Mouse (Mus musculus) bone marrow, adult 2 months (tissue): ENCODE measurements at regions not wholly inside any gene's neighbourhood (a gene's known extent, or its start where the extent isn't known, plus 50 kb on each side); places are given as distances from the start of the nearest gene placed in this dataset.

Experiments
- H3K27ac ChIP-seq: fragments of 200-500 bp; 2 replicates; pipeline ENCODE4 v1.5.1; 2012; ENCODE audit warnings: low read depth, mild to moderate bottlenecking, control low read depth, inconsistent platforms, low read length; ENCODE audit not compliant: control insufficient read depth, poor library complexity, insufficient read depth
- H3K4me1 ChIP-seq: fragments of 200-500 bp; 2 replicates; pipeline ENCODE4 v1.6.1; 2011; ENCODE audit warnings: low read length; ENCODE audit not compliant: control insufficient read depth, insufficient read depth
- H3K4me3 ChIP-seq: fragments of 200-500 bp; replicated peaks from 2 replicates; pipeline ENCODE3; 2011; ENCODE audit warnings: mild to moderate bottlenecking, low read depth, low read length, control low read depth; ENCODE audit not compliant: control insufficient read depth
- CTCF ChIP-seq: fragments of 200-500 bp; IDR thresholded peaks from 2 replicates; pipeline ENCODE4 v1.5.1; 2011; ENCODE audit warnings: low read length, control low read depth; ENCODE audit not compliant: control insufficient read depth, insufficient read depth
- POLR2A ChIP-seq: fragments of 200-500 bp; IDR thresholded peaks from 2 replicates; pipeline ENCODE4 v1.6.1; 2011; ENCODE audit warnings: low read depth, mild to moderate bottlenecking, control low read depth, low read length, borderline replicate concordance; ENCODE audit not compliant: control insufficient read depth
- WGBS: fragments of 180-500 bp; shearing (Covaris S2); methylation state at CpG from one replicate; pipeline ENCODE4 v1.1.7; 2018; 5-methylcytosine and 5-hydroxymethylcytosine counted together

- H3K27ac ChIP-seq: no peak overlapping the region
- TF ChIP-seq POLR2A (no peak), CTCF (no peak)
- H3K4me1 ChIP-seq: no peaks in the 10 kb centered on the region
- no peak overlapping the region for H3K4me3 ChIP-seq
- 68% methylated on average over 4 of the region's 4 CpGs for WGBS
Observed at GRCm38 (mm10) chr17:68166397-68166796, 107.2 kb upstream of the L3mbtl4 start.

GRCm38 (mm10) chr17:68172838-68173237 lies 100.8 kb upstream of the L3mbtl4 start:
- 31% methylated on average over 7 of the region's 7 CpGs for WGBS
- TF ChIP-seq POLR2A: no peak
- no peak for TF ChIP-seq CTCF

GRCm38 (mm10) chr17:68176611-68177165 lies 96.9 kb upstream of the L3mbtl4 start:
- WGBS: 53% methylated on average over 9 of the region's 9 CpGs
- H3K4me1 ChIP-seq: no peaks in the 10 kb centered on the region
- TF ChIP-seq POLR2A (no peak), CTCF (no peak)
- no peak overlapping the region for H3K4me3 ChIP-seq
- H3K27ac ChIP-seq: no peak overlapping the region

More at GRCm38 (mm10) chr17:68172838-68173237, 100.8 kb upstream of the L3mbtl4 start:
- Histone ChIP-seq H3K4me1 (no peaks in the 10 kb centered on the region), H3K27ac (no peak overlapping the region), H3K4me3 (no peak overlapping the region)

GRCm38 (mm10) chr17:68177835-68178234 lies 95.8 kb upstream of the L3mbtl4 start:
- no peak overlapping the region for H3K27ac ChIP-seq
- no peaks in the 10 kb centered on the region for H3K4me1 ChIP-seq
- TF ChIP-seq CTCF (no peak), POLR2A (no peak)

GRCm38 (mm10) chr17:68185385-68185784 lies 88.2 kb upstream of the L3mbtl4 start:
- 82% methylated on average over 2 of the region's 2 CpGs for WGBS
- H3K27ac ChIP-seq: no peak overlapping the region
- TF ChIP-seq POLR2A (no peak), CTCF (no peak)
- no peaks in the 10 kb centered on the region for H3K4me1 ChIP-seq
- no peak overlapping the region for H3K4me3 ChIP-seq

More at GRCm38 (mm10) chr17:68177835-68178234, 95.8 kb upstream of the L3mbtl4 start:
- H3K4me3 ChIP-seq: no peak overlapping the region
- 25% methylated on average over 2 of the region's 2 CpGs for WGBS

GRCm38 (mm10) chr17:68189888-68190287 lies 83.7 kb upstream of the L3mbtl4 start:
- H3K4me3 ChIP-seq: no peak overlapping the region
- 84% methylated on average over 4 of the region's 4 CpGs for WGBS

GRCm38 (mm10) chr17:68205545-68205944 lies 68.1 kb upstream of the L3mbtl4 start:
- H3K27ac ChIP-seq: no peak overlapping the region
- 73% methylated on average over 4 of the region's 4 CpGs for WGBS
- no peak for TF ChIP-seq CTCF
- TF ChIP-seq POLR2A: no peak
- no peaks in the 10 kb centered on the region for H3K4me1 ChIP-seq
- no peak overlapping the region for H3K4me3 ChIP-seq

More at GRCm38 (mm10) chr17:68189888-68190287, 83.7 kb upstream of the L3mbtl4 start:
- H3K4me1 ChIP-seq: no peaks in the 10 kb centered on the region
- H3K27ac ChIP-seq: no peak overlapping the region
- no peak for TF ChIP-seq CTCF
- no peak for TF ChIP-seq POLR2A

GRCm38 (mm10) chr17:68208837-68209236 lies 64.8 kb upstream of the L3mbtl4 start:
- TF ChIP-seq CTCF: no peak
- no peak for TF ChIP-seq POLR2A
- no peak overlapping the region for H3K4me3 ChIP-seq
- H3K27ac ChIP-seq: no peak overlapping the region
- 41% methylated on average over 2 of the region's 2 CpGs for WGBS
- H3K4me1 ChIP-seq: no peaks in the 10 kb centered on the region
